Mouse (Mus musculus) layer of hippocampus, postnatal 25 days (tissue): Measurements from ENCODE around the gene Celf5. TPM values are rescaled to one million over a fixed set of nuclear protein-coding genes. Genes with fewer than 3 reads are reported as not detected.

Source experiments
- DNase-seq, 2 experiments: peaks; one replicate each; pipeline ENCODE4 v3.0.0; 2022; ENCODE audit warnings: mixed read lengths in 2 of 2, low spot score in 1 of 2; ENCODE audit errors: extremely low spot score in 1 of 2
- microRNA-seq, 2 experiments: library from miRNA; unstranded; fragments of <30 nt; microRNA quantifications; one replicate each; pipeline ENCODE4 v1.2.0; 2021
- total RNA-seq, 2 experiments: library from RNA; stranded (reverse); gene quantifications; 2 replicates each; pipeline ENCODE4 v1.2.3; 2021

The Celf5 gene
- total RNA-seq, 2 experiments from 2014 or later = 255 to 311 TPM

DNA sequence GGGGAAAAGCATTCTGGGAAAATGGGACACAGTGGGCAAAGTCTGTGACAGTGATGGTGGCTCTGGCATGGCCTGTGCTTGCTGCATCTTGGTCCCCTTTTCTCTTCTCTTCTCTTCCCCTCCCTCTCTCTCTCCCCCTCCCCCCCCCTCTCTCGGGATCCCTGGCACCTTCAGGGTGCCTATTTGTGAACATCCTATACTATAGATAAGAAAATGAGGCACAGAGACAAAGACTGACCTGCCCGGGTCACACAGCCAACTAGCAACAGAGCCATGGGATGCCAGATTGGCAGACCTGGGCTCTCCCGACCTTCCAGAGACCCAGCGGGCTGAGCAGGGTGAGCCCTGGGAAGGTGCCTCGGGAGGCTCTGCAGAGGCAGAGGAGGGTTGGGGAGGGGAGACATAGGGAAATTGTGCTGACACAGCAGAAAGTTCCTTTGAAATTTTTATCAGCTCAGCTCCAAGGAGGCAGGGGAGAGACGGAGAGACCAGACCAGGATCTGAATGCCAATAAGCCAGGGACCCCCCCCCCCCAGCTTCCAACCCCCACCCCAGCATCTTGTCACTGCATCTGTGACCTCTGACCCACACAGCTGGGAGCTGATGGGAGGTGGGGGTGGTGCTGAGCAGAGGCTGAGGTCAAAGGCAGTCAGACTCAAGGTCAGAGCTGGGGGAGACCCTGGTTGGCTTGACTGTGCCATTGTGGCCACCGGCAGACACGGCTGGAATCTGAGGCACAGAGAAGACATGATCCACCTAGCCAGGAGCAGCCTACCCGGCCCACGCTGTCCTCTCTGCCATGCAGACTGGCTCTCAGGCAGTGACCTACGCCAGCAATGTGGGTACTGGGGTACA, 64.1 kb downstream of the Celf5 start:
- no peak for DNase-seq

- DNase-seq = no peak
Measured at GRCm38 (mm10) chr10:81417227-81418215, 65.0 kb downstream of the Celf5 start.

DNA sequence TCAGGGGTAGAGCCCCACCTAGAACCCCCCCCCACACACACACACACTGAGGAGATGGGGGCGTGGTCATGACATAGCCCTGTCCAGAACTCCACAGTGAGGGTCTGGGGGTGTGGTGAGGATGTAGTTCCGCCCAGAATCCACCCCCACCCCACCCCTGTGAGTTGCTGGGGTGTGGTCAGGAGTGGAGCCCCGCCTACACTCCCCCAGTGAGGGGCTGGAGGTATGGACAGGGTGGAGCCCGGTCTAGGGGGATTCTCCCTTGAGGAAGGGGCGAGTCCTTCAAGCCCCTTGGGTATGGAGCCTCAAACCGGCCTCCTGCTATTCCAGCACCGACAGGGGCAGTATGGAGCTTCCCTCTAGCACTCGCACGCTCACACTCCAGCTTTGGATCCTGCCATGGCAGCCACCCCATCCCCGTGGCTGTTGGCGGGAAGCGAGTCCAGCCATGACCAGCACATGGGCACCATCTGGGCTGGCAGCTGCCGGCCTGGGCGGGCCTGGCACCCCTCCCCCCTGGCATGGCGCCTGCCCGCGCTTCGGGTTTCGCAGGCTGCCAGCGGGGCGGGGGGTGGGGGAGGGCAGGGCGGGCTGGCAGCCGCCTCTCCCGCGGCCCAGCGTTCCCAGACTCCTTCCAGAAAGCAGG, 65.8 kb downstream of the Celf5 start:
- peak; percentile 76 to 79 for DNase-seq

DNA sequence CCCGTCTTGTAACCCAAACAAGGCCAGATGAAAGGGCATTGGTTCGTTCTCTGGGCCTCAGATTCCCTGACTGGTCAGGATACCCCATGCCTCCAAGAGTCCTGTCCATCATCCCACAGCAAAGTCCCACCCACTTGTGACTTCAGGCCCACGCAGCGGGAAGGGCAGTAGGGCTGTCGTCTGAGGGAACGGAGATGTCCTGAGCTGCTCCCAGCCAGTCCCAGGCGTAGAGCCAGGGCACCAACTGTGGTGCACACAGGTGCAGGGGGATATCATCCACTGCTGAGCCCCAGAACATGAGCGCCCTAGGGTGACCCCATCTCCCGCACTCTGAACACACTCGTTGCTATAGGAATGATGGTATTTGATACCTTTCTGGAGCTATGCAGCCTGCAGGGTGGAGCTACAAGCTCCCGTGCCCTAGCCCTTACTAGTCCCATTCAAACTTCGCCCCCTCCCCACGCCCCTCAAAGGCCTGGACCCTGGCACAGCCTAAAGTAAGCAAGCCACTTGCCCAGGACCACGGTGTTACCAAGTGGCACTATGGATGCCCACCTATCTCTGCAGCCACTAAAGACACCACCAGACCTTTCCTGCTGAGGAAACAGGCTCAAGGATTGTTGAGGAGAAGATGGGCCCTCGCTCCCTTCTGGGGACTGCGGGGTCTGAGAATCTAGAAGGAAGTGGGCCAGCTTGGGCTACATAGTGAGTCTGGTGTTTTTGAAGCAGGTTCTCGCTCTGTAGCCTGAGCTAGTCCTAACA, 66.8 kb downstream of the Celf5 start:
- no peak for DNase-seq

GRCm38 (mm10) chr10:81415146-81415545, 67.4 kb downstream of the Celf5 start:
- no peak for DNase-seq

DNA sequence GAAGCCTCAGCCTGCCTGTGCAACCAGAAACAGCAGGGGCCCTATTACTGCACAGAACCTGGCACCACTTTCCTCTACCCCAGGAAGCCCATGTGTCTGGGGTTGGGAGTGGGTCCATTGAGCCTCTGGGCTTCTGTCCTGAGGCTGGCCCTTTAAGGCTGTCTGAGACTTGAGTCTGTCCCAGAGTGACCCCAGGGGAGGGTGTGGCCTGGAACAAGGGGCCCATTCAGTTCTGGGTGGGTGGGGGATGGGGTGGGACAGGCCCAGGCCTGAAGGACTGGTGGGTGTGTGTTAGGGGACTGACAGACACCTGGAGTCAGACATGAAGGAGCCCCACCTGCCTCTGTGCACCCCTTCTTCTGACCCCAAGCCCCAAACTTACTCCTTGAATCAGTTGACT, 67.8 kb downstream of the Celf5 start:
- no peak for DNase-seq

GRCm38 (mm10) chr10:81413310-81414261, 68.9 kb downstream of the Celf5 start:
- peak; percentile 70 to 75 for DNase-seq

DNA sequence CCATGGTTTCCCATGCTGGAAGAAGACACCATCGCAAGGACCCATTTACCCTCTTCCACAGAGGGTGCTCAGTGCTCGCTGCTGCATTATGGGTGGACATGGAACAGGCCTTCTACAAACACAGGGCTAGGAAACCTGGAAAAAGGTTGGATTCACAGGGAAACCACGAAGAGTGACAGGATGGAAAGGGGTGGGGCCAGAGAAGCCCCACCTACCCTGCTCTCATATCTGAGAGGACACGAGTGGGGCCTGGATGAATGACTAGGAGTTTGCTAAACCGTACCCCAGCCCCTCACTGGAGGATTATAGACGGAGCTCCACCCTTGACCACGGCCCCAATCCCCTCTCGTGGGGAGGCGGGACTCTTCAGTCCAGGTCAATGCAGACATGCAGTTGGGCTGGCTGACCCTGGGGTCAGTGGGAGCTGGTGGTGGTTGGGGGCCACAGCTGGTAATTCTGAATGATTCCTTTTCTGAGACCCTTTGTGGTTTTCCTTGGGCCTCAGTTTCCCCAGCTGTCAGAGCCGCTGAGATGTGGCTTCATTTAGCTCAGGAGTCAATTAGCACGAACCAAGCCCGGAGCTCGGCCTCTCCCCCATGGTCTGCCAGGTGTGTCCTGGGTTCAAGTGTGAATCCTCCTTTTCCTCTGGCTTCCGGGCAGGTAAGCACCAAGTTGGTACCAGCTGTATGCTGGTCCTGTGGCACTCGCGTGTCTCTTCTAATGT, 69.8 kb downstream of the Celf5 start:
- DNase-seq = no peak

DNA sequence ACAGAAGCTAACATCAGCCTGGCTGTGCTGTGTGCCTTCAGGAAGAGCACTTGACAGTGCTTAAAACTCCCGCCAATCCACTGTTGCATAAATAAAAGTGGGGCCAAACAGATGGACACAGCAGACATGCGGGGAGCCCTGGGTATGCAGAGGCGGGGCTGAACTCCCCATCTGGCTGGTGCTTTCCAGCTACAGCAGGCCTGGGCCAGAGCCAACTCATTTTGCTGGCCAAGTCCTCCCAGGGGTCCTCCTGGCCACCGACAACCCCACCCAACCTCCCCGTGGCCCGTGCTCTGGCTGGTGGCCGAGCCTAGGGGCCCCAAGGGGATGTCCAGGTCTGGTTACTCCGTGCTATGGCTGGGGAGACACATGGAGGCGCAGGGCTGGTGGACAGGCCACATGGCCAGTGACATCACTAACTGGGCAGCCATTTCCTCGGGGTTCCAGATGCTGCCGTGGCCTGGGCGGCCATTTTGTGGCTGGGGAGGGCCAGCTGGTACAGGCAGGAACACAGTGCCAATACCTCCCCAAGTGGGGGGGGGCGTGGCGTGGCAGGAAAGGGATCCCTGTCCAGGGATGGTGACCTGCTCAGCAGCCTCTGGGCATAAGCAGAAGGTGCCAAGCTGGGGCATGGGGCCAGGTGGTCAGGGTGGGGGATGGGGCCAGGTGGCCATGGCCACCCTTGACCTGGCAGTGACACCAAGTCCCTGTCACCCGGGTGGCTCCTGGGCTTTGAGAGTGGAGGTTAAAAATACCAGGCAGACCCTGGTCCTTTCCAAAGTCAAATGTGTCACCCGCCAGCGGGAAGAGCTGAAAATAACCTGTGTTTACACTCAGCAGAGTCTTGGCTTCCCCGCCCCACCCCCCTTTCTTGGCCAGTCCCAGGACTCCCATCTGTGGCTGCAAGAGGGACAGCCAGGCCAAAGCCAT, 70.8 kb downstream of the Celf5 start:
- DNase-seq = no peak

DNA sequence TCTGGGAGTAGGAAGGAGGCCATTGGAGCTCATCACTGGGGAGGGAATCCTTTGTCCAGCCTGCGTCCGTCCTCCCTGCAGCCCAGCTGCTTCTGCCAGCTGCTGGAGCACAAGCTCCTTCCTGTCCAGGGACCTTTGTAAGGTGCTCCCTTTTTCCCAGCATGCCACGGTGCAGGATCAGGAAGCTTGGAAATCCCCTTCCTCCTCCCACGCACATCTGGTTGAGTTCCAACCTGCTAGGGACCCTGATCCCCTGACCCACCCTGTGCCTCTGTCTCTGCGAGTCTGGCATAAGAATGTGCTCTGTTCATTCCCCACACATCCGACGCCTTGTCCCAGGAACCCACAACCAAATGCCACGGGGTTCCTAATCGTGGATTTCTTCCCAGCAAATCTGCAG, 71.5 kb downstream of the Celf5 start:
- DNase-seq = no peak

GRCm38 (mm10) chr10:81410350-81410749, 72.2 kb downstream of the Celf5 start:
- DNase-seq = no peak

GRCm38 (mm10) chr10:81409330-81409729, 73.2 kb downstream of the Celf5 start:
- DNase-seq = no peak

Small RNA genes within 50 kb of the gene (microRNA-seq; reads per million reads assigned to microRNA genes)
- gene Gm25595 = 0 reads per million in 2 experiments
- gene Mir1191b = 0 to 0.20 reads per million in 2 experiments

Other genes starting within 250 kb of the Celf5 start
- 10 to 100 TPM; 55.6 to 69.0 TPM for gene Zfr2, start 249.6 kb downstream of the Celf5 start, total RNA-seq
- 100 to 1,000 TPM; 222 to 244 TPM for gene Matk, start 229.8 kb downstream of the Celf5 start, total RNA-seq
- gene Mrpl54, start 215.8 kb downstream of the Celf5 start, total RNA-seq = 10 to 100 TPM; 38.6 to 44.0 TPM
- 10 to 100 TPM; 35.4 to 39.5 TPM for gene Apba3, start 215.7 kb downstream of the Celf5 start, total RNA-seq
- gene Tjp3, start 191.1 kb downstream of the Celf5 start, total RNA-seq = 1 to 10 TPM in 1 of 2 experiments, under 1 TPM in 1; 0.86 to 1.2 TPM
- gene Pip5k1c, start 189.7 kb downstream of the Celf5 start, total RNA-seq = 100 to 1,000 TPM; 306 to 318 TPM
- 10 to 100 TPM; 28.1 to 30.0 TPM for gene Cactin, start 161.6 kb downstream of the Celf5 start, total RNA-seq
- 1 to 10 TPM; 1.1 to 1.5 TPM for gene Tbxa2r, start 154.0 kb downstream of the Celf5 start, total RNA-seq
- gene Gipc3, start 139.4 kb downstream of the Celf5 start, total RNA-seq = 1 to 10 TPM; 1.6 to 1.9 TPM
- gene Hmg20b, start 132.2 kb downstream of the Celf5 start, total RNA-seq = 10 to 100 TPM; 31.3 to 31.6 TPM
- 10 to 100 TPM; 46.6 to 50.7 TPM for gene Mfsd12, start 125.2 kb downstream of the Celf5 start, total RNA-seq
- 1 to 10 TPM; 1.1 to 1.2 TPM for gene 4930404N11Rik, start 116.9 kb downstream of the Celf5 start, total RNA-seq
- 10 to 100 TPM; 65.9 to 66.6 TPM for gene Fzr1, start 104.2 kb downstream of the Celf5 start, total RNA-seq
- gene Dohh, start 98.3 kb downstream of the Celf5 start, total RNA-seq = 10 to 100 TPM; 79.1 to 87.1 TPM
- 1 to 10 TPM; 2.6 to 3.7 TPM for gene Gm48551, start 98.2 kb downstream of the Celf5 start, total RNA-seq
- 1 to 10 TPM; 3.2 to 4.7 TPM for gene Gm48552, start 93.7 kb downstream of the Celf5 start, total RNA-seq
- 1 to 10 TPM; 1.4 to 3.1 TPM for gene Smim24, start 89.7 kb downstream of the Celf5 start, total RNA-seq
- gene Nfic, start 27.1 kb downstream of the Celf5 start, total RNA-seq = 10 to 100 TPM; 59.5 to 66.8 TPM
- 10 to 100 TPM; 83.0 to 94.6 TPM for gene Ncln, start 13.7 kb upstream of the Celf5 start, total RNA-seq
- gene S1pr4, start 17.4 kb upstream of the Celf5 start, total RNA-seq = under 1 TPM; 0.35 to 0.54 TPM
- gene Gna15, start 41.5 kb upstream of the Celf5 start, total RNA-seq = 1 to 10 TPM; 2.4 to 3.2 TPM
- gene Gna11, start 62.5 kb upstream of the Celf5 start, total RNA-seq = 100 to 1,000 TPM; 110 to 121 TPM
- gene Aes, start 76.8 kb upstream of the Celf5 start, total RNA-seq = 100 to 1,000 TPM; 692 to 732 TPM
- gene Tle2, start 91.9 kb upstream of the Celf5 start, total RNA-seq = 10 to 100 TPM; 22.5 to 32.3 TPM
- 1 to 10 TPM; 1.7 to 4.1 TPM for gene Tle6, start 118.4 kb upstream of the Celf5 start, total RNA-seq
- gene BC025920, start 123.6 kb upstream of the Celf5 start, total RNA-seq = 1 to 10 TPM; 4.2 to 4.4 TPM
- 10 to 100 TPM; 23.5 to 30.9 TPM for gene Sirt6, start 145.1 kb upstream of the Celf5 start, total RNA-seq
- 10 to 100 TPM; 30.8 to 39.0 TPM for gene Ankrd24, start 145.8 kb upstream of the Celf5 start, total RNA-seq
- gene Gm10778, start 166.3 kb upstream of the Celf5 start, total RNA-seq = 1 to 10 TPM; 4.7 to 5.3 TPM
- 10 to 100 TPM; 11.3 to 11.7 TPM for gene Zfp433, start 222.1 kb upstream of the Celf5 start, total RNA-seq